Mouse (Mus musculus) lung, adult 2 months (tissue): ENCODE data around the gene Col8a1.

Experiments used
- CTCF ChIP-seq: fragments of 200-500 bp; IDR thresholded peaks from 2 replicates; pipeline ENCODE4 v1.5.1; 2011; ENCODE audit warnings: mild to moderate bottlenecking, low read length, control low read depth; ENCODE audit not compliant: insufficient read depth
- POLR2A ChIP-seq: fragments of 200-500 bp; IDR thresholded peaks from 2 replicates; pipeline ENCODE4 v1.6.1; 2011; ENCODE audit warnings: low read depth, mild to moderate bottlenecking, control low read depth, low read length, borderline replicate concordance; ENCODE audit errors: extremely low read depth

GRCm38 (mm10) chr16:57671637-57672036 lies 82.9 kb downstream of the Col8a1 start:
- TF ChIP-seq POLR2A (no peak), CTCF (no peak)
